Mouse (Mus musculus): ENCODE results near the gene Tgtp1. TPM values are rescaled to one million over a fixed set of nuclear protein-coding genes. Genes with fewer than 3 reads are reported as not detected.
"Not testable (repeated sequence)": the region's sequence is repeated elsewhere in the genome, so short reads cannot be mapped to it uniquely, and the experiment has no call there.

Tgtp1 gene
- 1.0 and 1.6 TPM in 2 replicates for polyA plus RNA-seq (2012; rRNA removed)

GRCm38 (mm10) chr11:48994018-48994417 lies at the start of gene Tgtp1:
Gene Tgtp1 (minus strand): TSS chr11:48994172.
- H3K27ac ChIP-seq (ENCODE audit: insufficient read depth, low read length); H3K4me3 ChIP-seq (ENCODE audit: insufficient read depth, low read length); H3K4me1 ChIP-seq (ENCODE audit: control insufficient read depth, insufficient read depth, low read length): not testable (repeated sequence)

GRCm38 (mm10) chr11:49012074-49012473 lies 18.1 kb upstream of the Tgtp1 start:
- H3K4me1 ChIP-seq (ENCODE audit: control insufficient read depth, insufficient read depth, low read length); H3K4me3 ChIP-seq (ENCODE audit: insufficient read depth, low read length); H3K27ac ChIP-seq (ENCODE audit: insufficient read depth, low read length): not testable (repeated sequence)

- not testable (repeated sequence) for H3K27ac ChIP-seq (ENCODE audit: insufficient read depth, low read length); H3K4me1 ChIP-seq (ENCODE audit: control insufficient read depth, insufficient read depth, low read length); H3K4me3 ChIP-seq (ENCODE audit: insufficient read depth, low read length)
Measured at GRCm38 (mm10) chr11:49006785-49007184, 12.8 kb upstream of the Tgtp1 start.

GRCm38 (mm10) chr11:49006317-49006716 lies 12.3 kb upstream of the Tgtp1 start:
- H3K4me1 ChIP-seq (ENCODE audit: control insufficient read depth, insufficient read depth, low read length); H3K4me3 ChIP-seq (ENCODE audit: insufficient read depth, low read length); H3K27ac ChIP-seq (ENCODE audit: insufficient read depth, low read length): not testable (repeated sequence)

- not testable (repeated sequence) for H3K27ac ChIP-seq (ENCODE audit: insufficient read depth, low read length); H3K4me3 ChIP-seq (ENCODE audit: insufficient read depth, low read length); H3K4me1 ChIP-seq (ENCODE audit: control insufficient read depth, insufficient read depth, low read length)
Measured at GRCm38 (mm10) chr11:49000411-49000810, 6.4 kb upstream of the Tgtp1 start.

GRCm38 (mm10) chr11:48993296-48993695 lies 676 bp downstream of the Tgtp1 start:
- not testable (repeated sequence) for H3K27ac ChIP-seq (ENCODE audit: insufficient read depth, low read length); H3K4me3 ChIP-seq (ENCODE audit: insufficient read depth, low read length); H3K4me1 ChIP-seq (ENCODE audit: control insufficient read depth, insufficient read depth, low read length)

- H3K4me3 ChIP-seq (ENCODE audit: insufficient read depth, low read length); H3K27ac ChIP-seq (ENCODE audit: insufficient read depth, low read length); H3K4me1 ChIP-seq (ENCODE audit: control insufficient read depth, insufficient read depth, low read length): not testable (repeated sequence)
Measured at GRCm38 (mm10) chr11:48991740-48992520, 2.0 kb downstream of the Tgtp1 start, which contains the start of gene Gm12185. Gene Gm12185 (minus strand): TSS chr11:48992226.

- not testable (repeated sequence) for H3K27ac ChIP-seq (ENCODE audit: insufficient read depth, low read length); H3K4me3 ChIP-seq (ENCODE audit: insufficient read depth, low read length); H3K4me1 ChIP-seq (ENCODE audit: control insufficient read depth, insufficient read depth, low read length)
Measured at GRCm38 (mm10) chr11:48989981-48990380, 4.0 kb downstream of the Tgtp1 start.

- not testable (repeated sequence) for H3K4me3 ChIP-seq (ENCODE audit: insufficient read depth, low read length); H3K27ac ChIP-seq (ENCODE audit: insufficient read depth, low read length); H3K4me1 ChIP-seq (ENCODE audit: control insufficient read depth, insufficient read depth, low read length)
Measured at GRCm38 (mm10) chr11:48988219-48988618, 5.8 kb downstream of the Tgtp1 start.

GRCm38 (mm10) chr11:48982848-48983247 lies 11.1 kb downstream of the Tgtp1 start:
- H3K27ac ChIP-seq (ENCODE audit: insufficient read depth, low read length); H3K4me3 ChIP-seq (ENCODE audit: insufficient read depth, low read length); H3K4me1 ChIP-seq (ENCODE audit: control insufficient read depth, insufficient read depth, low read length): not testable (repeated sequence)

- not testable (repeated sequence) for H3K4me1 ChIP-seq (ENCODE audit: control insufficient read depth, insufficient read depth, low read length); H3K27ac ChIP-seq (ENCODE audit: insufficient read depth, low read length); H3K4me3 ChIP-seq (ENCODE audit: insufficient read depth, low read length)
Measured at GRCm38 (mm10) chr11:48980052-48980451, 13.9 kb downstream of the Tgtp1 start.

- not testable (repeated sequence) for H3K27ac ChIP-seq (ENCODE audit: insufficient read depth, low read length); H3K4me1 ChIP-seq (ENCODE audit: control insufficient read depth, insufficient read depth, low read length)
Measured at GRCm38 (mm10) chr11:48979251-48979650, 14.7 kb downstream of the Tgtp1 start, which contains the start of gene 9930111J21Rik1. Gene 9930111J21Rik1 (minus strand): TSS chr11:48979398.

GRCm38 (mm10) chr11:48978240-48978939 lies 15.6 kb downstream of the Tgtp1 start, which contains the start of gene Olfr56:
Gene Olfr56 (plus strand): TSS chr11:48978889.
- not testable (repeated sequence) for H3K4me1 ChIP-seq (ENCODE audit: control insufficient read depth, insufficient read depth, low read length); H3K4me3 ChIP-seq (ENCODE audit: insufficient read depth, low read length); H3K27ac ChIP-seq (ENCODE audit: insufficient read depth, low read length)

More at GRCm38 (mm10) chr11:48979251-48979650, 14.7 kb downstream of the Tgtp1 start, which contains the start of gene 9930111J21Rik1:
- H3K4me3 ChIP-seq (ENCODE audit: insufficient read depth, low read length), result not testable (repeated sequence)

GRCm38 (mm10) chr11:48974686-48975085 lies 19.3 kb downstream of the Tgtp1 start:
- H3K27ac ChIP-seq (ENCODE audit: insufficient read depth, low read length); H3K4me1 ChIP-seq (ENCODE audit: control insufficient read depth, insufficient read depth, low read length); H3K4me3 ChIP-seq (ENCODE audit: insufficient read depth, low read length): not testable (repeated sequence)

GRCm38 (mm10) chr11:48946090-48946489 lies 47.9 kb downstream of the Tgtp1 start, which contains the start of gene Psme2b:
Gene Psme2b (minus strand): TSS chr11:48946190.
- H3K4me3 ChIP-seq (ENCODE audit: insufficient read depth, low read length); H3K4me1 ChIP-seq (ENCODE audit: control insufficient read depth, insufficient read depth, low read length); H3K27ac ChIP-seq (ENCODE audit: insufficient read depth, low read length): not testable (repeated sequence)

- not testable (repeated sequence) for H3K4me1 ChIP-seq (ENCODE audit: control insufficient read depth, insufficient read depth, low read length); H3K27ac ChIP-seq (ENCODE audit: insufficient read depth, low read length); H3K4me3 ChIP-seq (ENCODE audit: insufficient read depth, low read length)
Measured at GRCm38 (mm10) chr11:48939286-48939685, 54.7 kb downstream of the Tgtp1 start.
